Mouse (Mus musculus) C2C12 (cell line): ENCODE results near the gene Cfap74.

Experiments used
- CEBPB ChIP-seq: IDR thresholded peaks from one replicate; pipeline ENCODE4 v1.6.1; 2011; ENCODE audit warnings: low read depth, mild to moderate bottlenecking, control low read depth, moderate library complexity
- CTCF ChIP-seq: IDR thresholded peaks from one replicate; pipeline ENCODE4 v1.5.1; 2011; ENCODE audit not compliant: control insufficient read depth, insufficient read depth, insufficient read length
- FOSL1 ChIP-seq: IDR thresholded peaks from one replicate; pipeline ENCODE4 v1.8.0; 2011; ENCODE audit warnings: mild to moderate bottlenecking, low read length; ENCODE audit not compliant: poor library complexity, insufficient read depth, severe bottlenecking
- MAX ChIP-seq: IDR thresholded peaks from one replicate; pipeline ENCODE4 v1.6.1; 2011; ENCODE audit warnings: mild to moderate bottlenecking, control low read depth
- MYOD1 ChIP-seq: IDR thresholded peaks from one replicate; pipeline ENCODE4 v1.6.1; 2011; ENCODE audit warnings: low read depth; ENCODE audit not compliant: control insufficient read depth, insufficient read length

DNA sequence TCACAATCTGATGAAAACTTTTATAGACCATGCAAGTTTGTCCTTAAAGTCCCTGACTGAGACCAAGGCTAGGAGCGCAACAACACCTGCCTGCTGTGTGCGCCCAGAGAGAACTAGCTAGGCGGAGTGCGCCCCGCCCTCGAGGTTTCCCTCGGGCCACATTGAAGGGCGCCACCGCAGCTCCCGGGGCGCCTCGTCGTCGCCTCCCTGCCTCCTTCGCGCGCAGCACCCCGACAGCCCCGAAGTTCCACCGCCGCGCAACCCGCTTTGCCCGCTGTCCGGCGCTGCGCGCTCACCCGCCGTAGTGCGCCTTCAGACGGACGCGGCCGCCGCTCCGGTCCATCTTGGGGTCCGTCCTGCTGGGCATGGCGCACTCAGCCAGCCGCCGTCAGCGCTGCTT is 48.1 kb upstream of the Cfap74 start:
- TF ChIP-seq CTCF (no peak), FOSL1 (no peak), CEBPB (no peak), MYOD1 (no peak), MAX (no peak)
